Mouse (Mus musculus) urinary bladder, postnatal 36 days (tissue): ENCODE results near the gene A930004D18Rik.
A peak's percentile ranks its signal among the peaks of the same experiment; 100 is the strongest.

Experiments
- DNase-seq, 2 experiments: peaks; one replicate each; pipeline ENCODE4 v3.0.0; 2022; ENCODE audit warnings: low spot score in 2 of 2, mixed read lengths in 1 of 2

Gene A930004D18Rik

DNA sequence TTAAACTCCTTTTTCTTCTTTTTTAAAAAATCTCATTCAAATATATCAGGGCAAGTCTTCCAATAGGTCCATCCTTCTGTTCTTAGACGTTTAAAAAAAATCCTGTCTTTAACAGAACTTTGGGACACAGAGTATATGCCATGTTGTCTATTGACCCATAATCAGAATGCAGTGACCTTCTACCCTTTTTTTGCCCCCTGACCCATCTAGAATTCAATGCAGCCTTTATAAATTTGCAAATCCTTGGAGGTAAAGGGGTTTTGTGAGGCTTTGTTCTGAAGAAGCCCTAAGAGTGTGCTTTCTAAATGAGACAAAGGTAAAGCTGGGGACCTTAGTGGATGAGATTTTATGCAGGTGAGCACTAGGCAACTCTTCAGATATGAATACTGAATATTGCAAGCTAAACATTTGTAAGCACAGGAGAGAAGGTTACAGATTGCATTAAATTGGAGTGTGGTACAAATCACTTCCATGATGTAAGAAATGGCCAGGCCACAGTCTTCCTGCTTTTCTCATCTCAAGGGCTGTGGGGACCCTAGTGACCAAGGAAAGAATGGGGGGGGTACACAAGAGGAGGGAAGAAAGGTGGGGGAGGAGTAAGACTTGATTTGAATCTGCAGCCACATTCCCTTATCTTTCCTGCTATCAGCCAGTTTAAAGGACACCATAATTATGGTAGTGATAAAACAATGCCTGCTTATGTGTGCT, 15.9 kb upstream of the A930004D18Rik start:
- no peak for DNase-seq

DNA sequence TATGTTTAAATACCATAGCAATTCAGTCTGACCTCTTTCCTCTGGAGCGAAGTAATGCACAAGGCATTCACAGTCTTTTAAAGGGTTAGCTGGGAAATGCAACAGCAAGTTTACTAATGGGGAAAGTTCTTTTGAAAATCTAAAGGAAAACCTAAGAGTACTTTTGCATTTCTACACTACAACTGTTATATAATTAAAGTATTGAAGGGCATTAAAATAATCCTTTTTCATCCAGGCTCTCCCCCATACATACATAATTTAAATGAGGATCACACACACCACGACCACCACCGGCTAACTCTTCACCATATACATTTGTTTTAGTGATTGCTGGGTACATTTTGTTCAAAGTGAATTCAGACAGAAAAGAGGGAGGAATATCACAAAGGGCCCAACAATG, 15.0 kb upstream of the A930004D18Rik start:
- no peak for DNase-seq

GRCm38 (mm10) chr2:18051831-18052170, 14.3 kb upstream of the A930004D18Rik start:
- no peak for DNase-seq

DNA sequence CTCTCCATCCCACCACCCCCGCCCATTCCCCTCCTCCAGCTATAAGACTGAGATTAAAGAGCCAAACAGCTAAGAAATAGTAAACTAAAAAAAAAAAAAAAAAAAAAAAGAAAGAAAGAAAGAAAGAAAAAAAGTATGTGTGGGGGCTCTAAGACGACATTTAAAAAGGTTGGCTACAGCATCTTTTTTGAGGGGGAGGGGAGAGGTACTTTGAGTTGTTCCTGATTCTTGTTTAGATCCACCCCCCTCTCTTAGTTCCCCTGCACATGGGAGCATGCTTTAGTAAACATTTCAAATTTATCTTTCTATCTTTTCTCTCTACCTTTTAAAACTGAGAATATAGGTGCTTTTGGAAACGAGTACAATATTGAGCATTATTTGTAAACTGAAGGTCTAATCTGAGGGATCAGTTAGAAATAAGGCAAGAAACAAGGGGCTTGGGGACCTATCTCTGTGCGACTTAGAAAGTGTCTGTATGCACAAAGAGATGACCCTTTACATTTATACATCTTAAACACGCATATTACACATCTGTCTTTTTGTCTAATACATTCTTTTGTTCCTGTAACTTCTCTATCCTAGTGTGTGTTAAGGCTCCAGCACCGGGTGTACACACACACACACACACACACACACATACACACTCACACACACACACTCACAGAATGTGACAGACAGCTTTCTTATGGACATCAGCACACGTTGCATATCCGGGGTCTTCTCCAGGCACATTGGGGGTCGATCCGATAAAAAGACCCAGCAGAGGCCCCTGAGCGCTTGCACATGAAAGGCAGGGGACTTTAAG, 13.7 kb upstream of the A930004D18Rik start:
- no peak for DNase-seq

GRCm38 (mm10) chr2:18050541-18050985, 13.0 kb upstream of the A930004D18Rik start:
- no peak for DNase-seq

DNA sequence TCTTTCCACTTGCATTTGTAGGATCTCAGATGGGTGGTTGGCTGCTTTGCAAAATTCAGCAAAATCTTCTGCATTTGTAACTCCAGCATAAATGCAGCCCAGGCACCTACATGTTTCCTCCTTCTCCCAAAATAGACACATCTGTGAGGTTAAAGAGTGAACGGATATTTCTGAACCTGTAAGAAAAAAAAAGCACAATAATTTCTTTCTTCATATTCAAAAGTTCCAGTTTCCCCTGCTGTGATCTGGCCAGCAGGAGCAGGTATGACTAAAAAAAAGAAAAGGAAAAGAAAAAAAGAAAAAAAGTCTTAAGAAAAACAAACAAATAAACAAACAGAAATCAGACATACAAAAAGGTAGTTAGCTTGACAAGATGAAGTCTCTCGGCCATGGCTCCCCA, 12.5 kb upstream of the A930004D18Rik start:
- no peak for DNase-seq

DNA sequence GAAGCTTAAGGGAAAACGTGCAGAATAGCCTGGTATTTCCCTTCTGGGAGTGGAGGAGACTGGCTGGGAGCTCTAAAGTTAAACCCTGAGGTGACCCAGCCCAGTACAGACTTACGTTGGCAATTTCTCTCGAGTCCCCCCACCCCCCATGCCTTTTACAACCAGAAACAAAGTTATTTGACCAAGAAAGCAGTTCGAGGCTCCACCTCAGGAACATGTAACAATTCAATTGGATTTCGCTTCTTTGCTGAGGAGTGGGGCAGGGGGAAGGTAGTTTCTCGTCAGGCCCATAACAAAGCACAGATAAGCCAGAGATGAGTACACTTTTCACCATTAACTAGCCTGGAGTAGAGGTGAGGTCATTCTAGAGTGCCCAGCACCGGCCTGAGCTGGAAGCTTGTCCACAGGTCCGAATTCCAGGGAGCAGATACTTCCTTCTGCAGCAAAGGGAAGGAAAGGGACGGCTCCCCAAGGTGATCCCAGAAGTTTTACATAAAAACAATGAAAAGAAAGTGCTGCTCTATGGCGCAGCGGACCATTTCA, 11.8 kb upstream of the A930004D18Rik start:
- no peak for DNase-seq

DNA sequence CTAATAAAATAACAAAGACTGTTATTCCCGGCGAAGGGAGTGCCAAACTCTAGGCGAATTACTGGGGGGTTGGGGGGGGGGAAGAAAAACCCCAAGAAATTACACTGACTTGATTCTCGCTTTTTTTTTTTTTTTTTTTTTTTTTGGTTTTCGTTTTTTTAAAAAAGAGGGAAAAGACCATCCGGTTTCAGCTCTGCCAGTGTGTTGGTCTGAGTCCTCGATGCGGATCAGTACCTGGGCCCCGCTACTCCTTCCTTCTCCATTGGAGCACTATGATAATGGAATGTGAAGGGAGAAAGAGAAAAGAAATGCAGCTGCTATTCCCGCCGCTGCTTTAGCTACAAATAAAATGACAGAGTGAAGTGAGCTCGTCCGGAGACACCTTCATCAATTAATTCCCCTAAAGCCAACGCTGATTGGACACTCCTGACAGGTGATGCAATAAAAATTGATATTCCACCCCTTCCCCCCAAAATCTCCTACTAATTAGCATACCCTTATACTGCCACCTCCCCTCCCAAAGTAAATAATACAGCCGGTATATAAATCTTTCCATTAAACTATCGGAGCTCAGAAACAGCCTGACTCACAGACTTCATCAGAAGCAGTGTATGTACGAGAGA, 11.0 kb upstream of the A930004D18Rik start, which contains the start of gene Skida1:
Skida1 (minus strand) TSS at position 599 of the 623 bp plus-strand sequence.
- DNase-seq: peak in 1 of 2 experiments; percentile 16

DNA sequence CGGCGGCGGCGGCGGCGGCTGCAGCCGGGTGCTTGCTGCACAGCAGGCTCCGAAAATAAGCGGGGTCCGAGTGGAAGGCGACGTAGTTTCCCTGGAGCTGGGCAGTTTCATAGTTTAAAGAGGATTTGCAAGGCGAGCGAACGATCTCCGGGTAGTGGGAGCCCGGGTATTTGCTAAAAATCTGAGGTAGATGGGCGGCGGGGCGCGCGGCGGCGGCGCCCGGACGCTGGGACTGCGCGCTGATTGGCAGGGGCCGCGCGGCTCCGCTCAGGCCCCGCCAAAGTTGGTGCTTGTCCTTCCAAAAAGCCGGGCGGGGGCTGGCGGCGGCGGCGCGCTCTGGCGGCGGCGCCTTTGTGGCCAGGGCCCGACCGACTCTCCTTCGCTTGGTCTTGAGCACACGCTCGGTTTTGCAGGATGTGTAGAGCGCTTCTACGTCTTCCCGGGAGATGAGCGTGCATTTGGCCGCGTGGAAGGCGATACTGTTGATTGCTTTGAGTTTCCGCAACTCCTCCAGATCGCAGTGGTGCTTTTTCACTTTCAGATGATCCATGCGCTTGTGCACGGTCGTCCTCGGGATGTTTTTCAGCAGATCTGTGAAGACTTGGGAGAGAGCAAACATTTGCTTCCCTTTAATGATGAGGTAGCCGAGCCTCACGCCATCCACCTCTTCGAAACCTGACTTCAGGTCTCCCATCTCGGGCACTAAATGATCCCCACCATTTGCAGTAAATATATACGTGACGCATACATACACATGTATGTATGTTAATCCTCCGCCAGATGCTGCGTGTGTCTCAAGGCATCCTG, 10.3 kb upstream of the A930004D18Rik start:
- DNase-seq: peak; percentile 64 to 74

DNA sequence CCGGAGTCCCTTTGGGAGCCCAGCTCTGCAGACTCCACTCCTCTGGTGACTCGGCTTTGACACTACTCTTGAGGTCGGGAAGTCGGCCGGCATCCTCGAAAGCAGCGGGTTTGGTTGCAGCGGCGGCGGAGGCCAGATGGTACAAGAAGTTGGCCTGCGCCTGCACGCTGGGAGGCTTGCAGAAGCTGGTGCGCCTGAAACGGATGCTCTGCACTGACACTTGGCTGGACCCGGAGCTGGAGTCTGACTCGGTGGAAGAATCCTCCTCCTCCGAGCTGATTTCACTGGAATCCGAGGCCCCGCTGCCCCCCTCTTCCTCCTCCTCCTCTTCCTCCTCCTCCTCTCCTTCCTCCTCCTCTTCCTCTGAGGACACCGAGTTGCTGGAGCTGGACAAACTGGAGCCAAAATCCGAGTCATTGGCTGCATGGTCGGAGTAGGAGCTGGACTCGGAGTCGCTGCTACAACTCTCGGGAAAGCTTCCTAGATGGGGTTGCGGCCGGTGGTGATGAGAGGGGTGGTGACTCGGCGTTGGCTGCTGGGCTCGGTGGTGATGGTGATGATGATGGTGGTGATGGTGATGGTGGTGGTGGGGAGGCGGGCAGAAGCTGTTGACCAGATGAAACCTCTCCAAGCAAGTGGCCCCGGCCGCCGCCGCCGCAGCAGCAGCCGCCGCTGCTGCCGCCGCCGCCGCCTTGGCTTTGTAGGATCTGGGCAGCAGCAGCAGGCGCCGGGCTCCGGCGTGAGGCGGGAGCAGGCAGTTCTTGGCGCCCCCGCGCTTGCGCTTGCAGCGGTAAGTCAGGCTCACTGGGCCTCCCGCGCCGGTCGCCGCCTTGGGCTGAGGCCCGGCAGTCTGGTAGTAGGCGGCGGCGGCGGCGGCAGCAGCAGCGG, 9.5 kb upstream of the A930004D18Rik start:
- peak; percentile 58 to 60 for DNase-seq

- DNase-seq: no peak
Observed at GRCm38 (mm10) chr2:18046186-18046585, 8.6 kb upstream of the A930004D18Rik start.

GRCm38 (mm10) chr2:18045781-18046181, 8.2 kb upstream of the A930004D18Rik start:
- DNase-seq: no peak

- no peak for DNase-seq
Observed at GRCm38 (mm10) chr2:18045143-18045780, 7.7 kb upstream of the A930004D18Rik start.

GRCm38 (mm10) chr2:18041199-18041885, 3.8 kb upstream of the A930004D18Rik start:
- DNase-seq: no peak

DNA sequence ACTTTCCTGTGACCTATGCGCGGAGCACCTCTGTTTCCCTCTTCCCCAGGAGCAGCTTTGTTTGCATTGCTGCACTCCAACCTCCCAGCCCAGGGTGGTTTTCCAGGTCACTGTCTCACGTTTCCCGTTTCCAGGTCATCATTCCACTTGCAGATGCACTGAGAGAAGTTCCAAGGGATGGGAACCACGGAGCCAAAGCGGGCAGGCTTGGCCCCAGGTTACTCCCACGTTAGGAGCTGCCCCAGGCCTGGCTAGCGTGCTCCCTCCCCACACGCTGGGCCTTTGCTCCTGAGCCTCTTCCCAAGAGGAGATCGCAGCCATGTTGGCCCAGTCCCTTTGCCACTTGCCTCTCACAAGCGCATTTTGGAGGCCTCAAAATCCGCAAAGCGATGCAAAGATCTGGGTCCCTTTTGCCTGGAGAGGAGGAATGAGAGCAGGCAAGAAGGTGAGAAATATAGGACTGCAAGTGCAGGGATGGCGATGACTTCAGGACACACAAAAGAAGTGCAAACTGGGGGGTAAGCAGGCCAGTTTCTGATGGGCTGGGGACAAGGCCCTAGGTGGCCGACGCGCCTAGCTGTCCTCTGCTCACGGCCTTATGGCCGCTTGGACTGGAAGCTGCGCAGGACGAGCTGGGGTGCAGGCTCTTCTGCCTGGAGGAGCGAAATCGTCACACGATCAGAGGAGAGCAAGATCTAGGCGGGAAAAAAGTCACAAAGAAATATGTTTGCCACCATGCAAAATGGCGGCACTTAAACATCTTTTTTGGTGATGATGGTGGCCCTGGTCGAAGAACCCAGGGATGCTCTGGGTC, 3.0 kb upstream of the A930004D18Rik start:
- no peak for DNase-seq

DNA sequence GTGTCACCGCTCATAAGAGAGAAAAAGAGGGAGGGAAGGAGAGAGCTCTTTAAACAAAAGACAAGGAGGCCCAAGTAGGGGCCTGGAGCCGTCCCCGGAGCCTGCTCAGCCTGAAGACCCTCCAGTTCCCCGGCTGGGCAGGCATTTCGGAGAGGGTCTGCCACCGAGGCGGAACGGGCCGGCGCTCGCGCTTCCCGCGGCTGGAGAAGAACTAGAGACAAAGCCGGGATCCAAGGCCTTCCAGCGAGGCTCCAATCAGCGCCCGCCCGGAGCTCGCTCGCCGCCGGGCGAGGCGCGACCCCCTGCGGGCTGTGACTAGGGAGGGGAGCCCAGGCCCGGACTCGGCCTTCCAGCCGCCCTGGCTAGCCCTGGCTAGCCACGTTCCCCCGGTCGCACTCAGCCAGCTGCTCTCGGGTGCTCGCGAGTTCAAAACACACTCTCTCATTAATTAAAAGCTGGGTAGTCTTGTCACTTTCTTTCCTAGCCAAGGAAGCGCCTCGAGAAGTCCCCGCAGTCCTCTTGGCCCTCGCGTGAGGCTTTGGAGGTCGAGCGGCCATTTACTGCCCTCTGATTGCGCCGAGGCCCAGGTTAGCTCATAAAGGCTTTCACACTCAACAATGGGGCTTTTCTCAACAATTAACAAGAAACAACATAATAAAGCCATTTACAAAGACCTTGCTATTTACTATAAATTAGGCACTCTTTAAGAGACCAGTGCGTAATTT, 2.2 kb upstream of the A930004D18Rik start:
- DNase-seq: no peak

GRCm38 (mm10) chr2:18038895-18039371, 1.4 kb upstream of the A930004D18Rik start:
- DNase-seq: no peak
